Mouse (Mus musculus) heart, postnatal 0 days (tissue): Measurements from ENCODE around the gene Phb2.

ENCODE experiments used
- CTCF ChIP-seq: IDR thresholded peaks from 2 replicates; pipeline ENCODE4 v1.5.1; 2016; ENCODE audit warnings: antibody characterized with exemption, control low read depth, low read depth
- EP300 ChIP-seq: IDR thresholded peaks from 2 replicates; pipeline ENCODE4 v1.6.1; 2016; ENCODE audit warnings: antibody characterized with exemption, low read depth

DNA sequence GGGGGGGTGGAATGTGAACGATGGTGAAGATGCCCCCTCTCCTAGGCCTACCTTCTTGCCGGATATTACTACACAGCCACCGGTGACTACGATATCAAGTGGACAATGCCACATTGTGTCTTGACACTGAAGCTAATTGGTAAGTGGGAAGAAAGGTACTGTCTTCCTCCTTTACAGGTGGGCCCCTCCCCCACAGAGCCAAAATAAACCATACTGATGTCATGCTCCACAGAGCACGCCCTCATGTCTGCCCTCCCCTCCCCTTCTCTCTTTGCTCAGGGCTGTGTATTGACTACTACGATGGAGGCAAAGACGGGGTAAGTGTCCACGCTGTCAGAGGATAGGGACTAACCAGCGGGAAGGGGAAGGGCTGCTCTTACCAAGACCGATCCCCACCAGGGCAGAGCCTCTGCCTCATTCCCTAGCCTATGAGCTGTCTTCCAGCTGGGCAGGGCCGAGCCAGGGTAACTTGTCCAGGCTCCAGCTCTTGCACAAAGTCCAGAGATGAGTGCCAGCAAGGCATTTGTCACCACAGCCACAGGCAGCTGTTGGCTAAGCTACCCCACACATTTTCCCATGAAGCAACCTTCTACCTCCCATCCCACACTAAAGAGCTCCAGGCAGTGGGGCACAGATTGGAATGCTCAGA is 12.1 kb upstream of the Phb2 start:
- TF ChIP-seq EP300 = no peak
- TF ChIP-seq CTCF = no peak
